Mouse (Mus musculus) adipose tissue, adult 10 weeks (tissue): ENCODE results near the gene Gchfr. TPM values are rescaled to one million over a fixed set of nuclear protein-coding genes. Genes with fewer than 3 reads are reported as not detected.

Experiments
- polyA plus RNA-seq: library from polyadenylated mRNA; stranded (reverse); fragments of 350-450 nt; fragmentation: Illumina TruSeq; extraction: RNeasy Lipid Tissue Mini Kit (QIAGEN cat#74804); gene quantifications from one replicate; pipeline ENCODE4 v1.2.3, GENCODE M21; 2014; ENCODE audit warnings: low read depth, low replicate concordance

Gene Gchfr
- 9.1 TPM for polyA plus RNA-seq

GRCm38 (mm10) chr2:119166901-119167865, at the start of gene Gchfr:
Gchfr (plus strand) TSS chr2:119167773.

GRCm38 (mm10) chr2:119156681-119157572, 10.6 kb upstream of the Gchfr start, which contains the start of gene Rmdn3:
Rmdn3 (minus strand) TSS chr2:119157034.

GRCm38 (mm10) chr2:119173991-119174651, 6.5 kb downstream of the Gchfr start, which contains the start of gene Gm14137:
Gm14137 (plus strand) TSS chr2:119174509.

GRCm38 (mm10) chr2:119208344-119209175, 41.0 kb downstream of the Gchfr start, which contains the start of the genes Zfyve19 and Dnajc17:
Zfyve19 (plus strand) TSS chr2:119208617.
Dnajc17 (minus strand) TSS chr2:119208795.

Other genes with a start within 250 kb of the Gchfr start
- 7.8 TPM for gene Chst14, start 241.3 kb upstream of the Gchfr start, polyA plus RNA-seq
- 14.2 TPM for gene Ccdc32, start 138.4 kb upstream of the Gchfr start, polyA plus RNA-seq
- 2.4 TPM for gene Rpusd2, start 133.0 kb upstream of the Gchfr start, polyA plus RNA-seq
- 0.26 TPM for gene Knl1, start 120.7 kb upstream of the Gchfr start, polyA plus RNA-seq
- 0.98 TPM for gene Rad51, start 55.0 kb upstream of the Gchfr start, polyA plus RNA-seq
- gene Rmdn3, start 10.7 kb upstream of the Gchfr start, polyA plus RNA-seq, result 34.6 TPM
- gene Gm14137, start 6.7 kb downstream of the Gchfr start, polyA plus RNA-seq, result not detected
- gene Zfyve19, start 40.8 kb downstream of the Gchfr start, polyA plus RNA-seq, result 36.8 TPM
- gene Dnajc17, start 41.0 kb downstream of the Gchfr start, polyA plus RNA-seq, result 26.7 TPM
- 1.9 TPM for gene Ppp1r14d, start 62.1 kb downstream of the Gchfr start, polyA plus RNA-seq
- 42.5 TPM for gene Spint1, start 69.6 kb downstream of the Gchfr start, polyA plus RNA-seq
- gene Rhov, start 103.5 kb downstream of the Gchfr start, polyA plus RNA-seq, result 0.47 TPM
- gene Vps18, start 121.0 kb downstream of the Gchfr start, polyA plus RNA-seq, result 13.0 TPM
- gene Dll4, start 158.0 kb downstream of the Gchfr start, polyA plus RNA-seq, result 7.1 TPM
- 6.6 TPM for gene Chac1, start 183.5 kb downstream of the Gchfr start, polyA plus RNA-seq